Mouse (Mus musculus) retina, adult 2 months (tissue): ENCODE measurements around the gene Paqr4.

ENCODE experiments used
- DNase-seq: peaks from one replicate; pipeline ENCODE4 v3.0.0-alpha.2; 2012; ENCODE audit warnings: low read depth, low spot score

Paqr4 gene

GRCm38 (mm10) chr17:23726758-23727142, 13.9 kb downstream of the Paqr4 start:
- no peak for DNase-seq

GRCm38 (mm10) chr17:23725999-23726757, 14.5 kb downstream of the Paqr4 start, which contains the start of gene Pkmyt1:
TSS of gene Pkmyt1 (plus strand) at chr17:23726336.
- peak; percentile 80 for DNase-seq

- no peak for DNase-seq
Measured at GRCm38 (mm10) chr17:23725477-23725876, 15.2 kb downstream of the Paqr4 start.

GRCm38 (mm10) chr17:23722376-23723125, 18.1 kb downstream of the Paqr4 start, which contains the start of gene 1520401A03Rik:
TSS of gene 1520401A03Rik (minus strand) at chr17:23722783.
- no peak for DNase-seq

GRCm38 (mm10) chr17:23721886-23722285, 18.8 kb downstream of the Paqr4 start:
- DNase-seq, result no peak

- DNase-seq, result no peak
Measured at GRCm38 (mm10) chr17:23719455-23719854, 21.2 kb downstream of the Paqr4 start.

- no peak for DNase-seq
Measured at GRCm38 (mm10) chr17:23717003-23717402, 23.7 kb downstream of the Paqr4 start.

- DNase-seq, result peak; percentile 65
Measured at GRCm38 (mm10) chr17:23706212-23706611, 34.5 kb downstream of the Paqr4 start.

GRCm38 (mm10) chr17:23705525-23706104, 35.1 kb downstream of the Paqr4 start:
- DNase-seq, result no peak

GRCm38 (mm10) chr17:23704741-23705140, 35.9 kb downstream of the Paqr4 start:
- no peak for DNase-seq

- peak; percentile 54 for DNase-seq
Measured at GRCm38 (mm10) chr17:23703301-23703700, 37.4 kb downstream of the Paqr4 start.

GRCm38 (mm10) chr17:23700079-23700478, 40.6 kb downstream of the Paqr4 start:
- peak; percentile 78 for DNase-seq

GRCm38 (mm10) chr17:23699131-23700077, 41.3 kb downstream of the Paqr4 start:
- no peak for DNase-seq

- no peak for DNase-seq
Measured at GRCm38 (mm10) chr17:23695801-23696200, 44.9 kb downstream of the Paqr4 start.

- DNase-seq, result no peak
Measured at GRCm38 (mm10) chr17:23694491-23694890, 46.2 kb downstream of the Paqr4 start.
